Mouse (Mus musculus) embryonic fibroblast, embryonic 13.5 days (primary cell): ENCODE results near the gene Ssb.

Experiments used
- CTCF ChIP-seq: IDR thresholded peaks from 2 replicates; pipeline ENCODE4 v1.5.1; 2011; ENCODE audit warnings: mild to moderate bottlenecking, control low read depth, low read length, moderate library complexity, borderline replicate concordance; ENCODE audit not compliant: insufficient read depth
- POLR2A ChIP-seq: IDR thresholded peaks from 2 replicates; pipeline ENCODE4 v1.6.1; 2011; ENCODE audit warnings: low read depth, mild to moderate bottlenecking, control low read depth, low read length, moderate library complexity

- TF ChIP-seq CTCF (no peak), POLR2A (no peak)
Measured at GRCm38 (mm10) chr2:69896224-69896581, 34.8 kb downstream of the Ssb start.
